In genomic region chr7:28451531-28452360, GRCm38 (mm10) we compare ENCODE assay signal across 8 mouse cellular contexts. TPM values are rescaled to one million over a fixed set of nuclear protein-coding genes. Genes with fewer than 3 reads are reported as not detected.
DNase-seq lines count a peak whose midpoint lies in the region; ATAC-seq and TF ChIP-seq lines count a peak whose summit lies in the region.

Gene Lrfn1 (plus strand): TSS chr7:28451980.

- H3K27me3 ChIP-seq in hindbrain, embryonic 13.5 days, result no peaks in the 10 kb centered on the region
- no peaks in the 10 kb centered on the region for H3K27me3 ChIP-seq in liver, embryonic 11.5 days (replicated peaks; ENCODE audit: control insufficient read depth, insufficient read depth, low read length)
- H3K27me3 ChIP-seq in small intestine, adult 2 months (ENCODE audit: control insufficient read depth, insufficient read depth, low read length), result peaks cover 10% of the 10 kb centered on the region; the same call in 1 of the 2 replicates

- DNase-seq in layer of hippocampus, adult 2 months (ENCODE audit: low spot score in 2 of 2), result no peak
- DNase-seq in layer of hippocampus, adult 9-11 months, result no peak
- peak; percentile 54 for DNase-seq in ZHBTc4 (ENCODE audit: low read depth, low spot score)
- DNase-seq in cerebellum, postnatal 14 days, result peak; percentile 72 to 73
- no peak for DNase-seq in liver, embryonic 11.5 days (ENCODE audit: low spot score)
- DNase-seq in frontal cortex, postnatal 14 days (ENCODE audit: low spot score in 2 of 2), result no peak

- peak within 1 kb of the TSS; percentile 86 for H3K27ac ChIP-seq in layer of hippocampus, adult 2 months
- peak within 1 kb of the TSS; percentile 87 for H3K27ac ChIP-seq in hindbrain, embryonic 13.5 days
- no peak within 1 kb of the TSS; the same call in 1 of the 2 replicates for H3K27ac ChIP-seq in liver, embryonic 11.5 days (ENCODE audit: low read depth, low read length)
- no peak within 1 kb of the TSS for H3K27ac ChIP-seq in small intestine, adult 2 months (ENCODE audit: insufficient read depth, low read depth, low read length)

- H3K4me3 ChIP-seq in layer of hippocampus, adult 2 months, result peak within 1 kb of the TSS; percentile 73
- H3K4me3 ChIP-seq in hindbrain, embryonic 13.5 days, result peak within 1 kb of the TSS; percentile 85
- peak within 1 kb of the TSS; percentile 83 for H3K4me3 ChIP-seq in liver, embryonic 11.5 days (ENCODE audit: low read depth, low read length)
- peak within 1 kb of the TSS; percentile 67 for H3K4me3 ChIP-seq in small intestine, adult 2 months (ENCODE audit: low read depth, low read length)

- H3K9me3 ChIP-seq in hindbrain, embryonic 13.5 days, result no peaks in the 10 kb centered on the region
- H3K9me3 ChIP-seq in liver, embryonic 11.5 days (ENCODE audit: control insufficient read depth, low read length), result no peaks in the 10 kb centered on the region

- no peak for TF ChIP-seq POLR2A in small intestine, adult 2 months (IDR thresholded peaks at IDR 0.05; ENCODE audit: low read depth, low read length)

- peak within 1 kb of the TSS; percentile 72 for H3K4me2 ChIP-seq in hindbrain, embryonic 13.5 days
- H3K4me2 ChIP-seq in liver, embryonic 11.5 days, result peak within 1 kb of the TSS; percentile 99

- under 1% methylated on average over 39 of the region's 97 CpGs for WGBS in hindbrain, embryonic 13.5 days
- 1% methylated on average over 42 of the region's 97 CpGs for WGBS in liver, embryonic 11.5 days
- WGBS in small intestine, adult 2 months, result 1% methylated on average over 52 of the region's 97 CpGs

- peak within 1 kb of the TSS; percentile 93 for H3K9ac ChIP-seq in hindbrain, embryonic 13.5 days
- H3K9ac ChIP-seq in liver, embryonic 11.5 days (ENCODE audit: low read depth, low read length), result peak within 1 kb of the TSS; percentile 69

- H3K4me1 ChIP-seq in hindbrain, embryonic 13.5 days (replicated peaks), result peaks cover 18% of the 10 kb centered on the region
- peaks cover 11% of the 10 kb centered on the region; the same call in 1 of the 2 replicates for H3K4me1 ChIP-seq in liver, embryonic 11.5 days (replicated peaks; ENCODE audit: control insufficient read depth, insufficient read depth, low read length)
- peaks cover 2% of the 10 kb centered on the region; the same call in 1 of the 2 replicates for H3K4me1 ChIP-seq in small intestine, adult 2 months (ENCODE audit: control insufficient read depth, insufficient read depth, insufficient read length, low read length)

- no peak for TF ChIP-seq CTCF in layer of hippocampus, adult 2 months (conservative IDR thresholded peaks at IDR 0.05)
- TF ChIP-seq CTCF in small intestine, adult 2 months (IDR thresholded peaks at IDR 0.05; ENCODE audit: extremely low read depth, insufficient read length, insufficient replicate concordance, low read depth, low read length), result no peak

- peaks cover 25% of the 10 kb centered on the region for H3K36me3 ChIP-seq in hindbrain, embryonic 13.5 days
- H3K36me3 ChIP-seq in liver, embryonic 11.5 days (ENCODE audit: control insufficient read depth, insufficient read depth, low read length), result no peaks in the 10 kb centered on the region
- no peaks in the 10 kb centered on the region for H3K36me3 ChIP-seq in small intestine, adult 2 months (ENCODE audit: control insufficient read depth, insufficient read depth, low read length)

- ATAC-seq in hindbrain, embryonic 13.5 days (ENCODE audit: low FRiP score), result peak; percentile 65
- ATAC-seq in liver, embryonic 11.5 days (replicated peaks; ENCODE audit: low FRiP score), result peak; percentile 49

RNA-seq across cellular contexts. Expression of gene Lrfn1, which starts in this region (rescaled TPM):
- 10 to 100 TPM; 69.1 to 79.8 TPM for total RNA-seq in layer of hippocampus, adult 2 months (2021)
- 11.3 and 11.8 TPM in 2 replicates for polyA plus RNA-seq in hindbrain, embryonic 13.5 days (2015; fragmentation: Nextera tagmentation; extraction: Ambion mirVana)
- polyA plus RNA-seq in liver, embryonic 11.5 days (2014; fragmentation: Nextera tagmentation; extraction: Ambion mirVana), result 1.7 TPM in 2 replicates
- polyA plus RNA-seq in small intestine, adult 2 months (2012; rRNA removed), result 0.91 and 1.4 TPM in 2 replicates

Comparison
In these comparisons a context has a peak if more than half of its experiments do, and no peak if none do; other contexts are left out.
1. DNase-seq: peak in ZHBTc4 (single experiment) and cerebellum, postnatal 14 days (2 of 2); none in layer of hippocampus, adult 2 months (0 of 2), layer of hippocampus, adult 9-11 months (single experiment), liver, embryonic 11.5 days (single experiment) and frontal cortex, postnatal 14 days (0 of 2).
2. H3K27ac ChIP-seq: peak in layer of hippocampus, adult 2 months (single experiment) and hindbrain, embryonic 13.5 days (single experiment); none in liver, embryonic 11.5 days (single experiment) and small intestine, adult 2 months (single experiment).
3. Peak in every context shown above with its lines, with median percentiles within 50 percentile points of each other: H3K4me3 ChIP-seq.